Mouse (Mus musculus) hindbrain, embryonic 11.5 days (tissue): ENCODE measurements around the gene Ptpdc1. TPM values are rescaled to one million over a fixed set of nuclear protein-coding genes. Genes with fewer than 3 reads are reported as not detected.

Source experiments
- ATAC-seq: fragments of 200-750 bp; cut with Nextera tagmentation; 2 replicates; pipeline ENCODE4 v1.8.0; 2017; ENCODE audit warnings: mild to moderate bottlenecking, moderate TSS enrichment, moderate library complexity; ENCODE audit not compliant: low FRiP score
- DNase-seq: peaks from one replicate; pipeline ENCODE4 v3.0.0-alpha.2; 2015; ENCODE audit warnings: low spot score
- H3K27ac ChIP-seq: fragments of 300-500 bp; sonication (generic); 2 replicates; pipeline ENCODE4 v1.5.1; 2014; ENCODE audit warnings: mild to moderate bottlenecking, low read depth, low read length
- H3K27me3 ChIP-seq: fragments of 300-500 bp; sonication (generic); 2 replicates; pipeline ENCODE4 v1.6.1; 2014; ENCODE audit warnings: mild to moderate bottlenecking, low read length, moderate library complexity, mixed read lengths; ENCODE audit not compliant: control insufficient read depth, insufficient read depth
- H3K36me3 ChIP-seq: fragments of 300-500 bp; sonication (generic); 2 replicates; pipeline ENCODE4 v1.6.1; 2014; ENCODE audit warnings: mild to moderate bottlenecking, low read length, moderate library complexity, mixed read lengths; ENCODE audit not compliant: control insufficient read depth, insufficient read depth
- H3K4me1 ChIP-seq: fragments of 300-500 bp; sonication (generic); replicated peaks from 2 replicates; pipeline ENCODE4 v1.6.1; 2014; ENCODE audit warnings: low read length, mixed read lengths; ENCODE audit not compliant: control insufficient read depth, insufficient read depth
- H3K4me2 ChIP-seq: fragments of 300-500 bp; sonication (generic); replicated peaks from 2 replicates; pipeline ENCODE4 v1.6.1; 2014; ENCODE audit warnings: mild to moderate bottlenecking, low read depth, low read length
- H3K4me3 ChIP-seq: fragments of 300-500 bp; sonication (generic); 2 replicates; pipeline ENCODE4 v1.5.1; 2014; ENCODE audit warnings: low read depth, low read length
- H3K9ac ChIP-seq: fragments of 300-500 bp; sonication (generic); 2 replicates; pipeline ENCODE4 v1.6.1; 2014; ENCODE audit warnings: low read depth, low read length
- H3K9me3 ChIP-seq: fragments of 300-500 bp; sonication (generic); 2 replicates; pipeline ENCODE4 v1.6.1; 2016; ENCODE audit warnings: low read length; ENCODE audit not compliant: control insufficient read depth
- WGBS: fragments of 180-500 bp; shearing (Covaris S2); extraction: QIAGEN DNeasy Blood & Tissue Kit; methylation state at CpG from one replicate; pipeline ENCODE4 v1.1.7; 2014; 5-methylcytosine and 5-hydroxymethylcytosine counted together
- polyA plus RNA-seq: library from polyadenylated mRNA; unstranded; fragments of >200 nt; fragmentation: Nextera tagmentation; extraction: Ambion mirVana; gene quantifications from 2 replicates; pipeline ENCODE4 v1.2.1, GENCODE M21; 2014

The Ptpdc1 gene
- 12.2 and 12.5 TPM in 2 replicates for polyA plus RNA-seq

DNA sequence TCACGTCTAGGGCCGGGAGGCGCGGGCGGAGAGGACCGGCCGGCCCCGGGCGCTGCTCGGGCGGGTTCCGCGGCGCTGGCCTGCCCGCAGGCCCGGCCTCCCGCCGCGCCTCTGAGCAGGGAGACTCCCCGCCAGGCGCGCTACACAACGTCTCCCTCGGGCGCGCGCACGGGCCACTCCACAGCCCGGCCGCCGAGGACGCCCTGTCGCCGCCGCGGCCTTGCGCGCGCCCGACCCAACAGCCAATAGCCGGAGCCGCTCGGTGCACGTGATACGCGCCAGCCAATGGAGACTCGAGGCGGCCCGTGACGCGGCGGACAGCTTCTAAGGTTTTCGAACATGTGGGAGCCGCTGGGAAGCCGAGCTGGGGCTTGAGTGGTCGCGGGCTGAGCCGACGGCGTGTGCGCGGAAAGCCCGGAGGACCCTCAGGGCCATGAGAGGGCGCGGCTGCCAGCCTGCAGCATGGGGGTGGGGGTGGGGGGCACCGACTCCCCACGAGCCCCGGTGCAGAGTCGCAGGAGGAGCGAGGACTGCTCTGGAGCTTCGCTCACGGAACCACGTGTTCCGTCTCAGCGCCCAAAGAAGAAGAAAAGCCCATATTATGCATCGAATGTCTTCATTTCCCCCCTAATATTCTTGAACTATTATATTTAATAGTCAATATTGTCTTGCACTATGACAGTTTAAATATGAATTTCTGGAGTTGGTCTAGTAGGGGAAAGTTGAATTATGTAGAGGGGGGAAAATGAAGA is at the start of gene Ptpdc1:
Gene Ptpdc1 (minus strand): TSS at position 232 of the 752 bp plus-strand sequence.
- WGBS, result 2% methylated on average over 76 of the region's 76 CpGs
- peak within 1 kb of the TSS; percentile 78 for H3K4me2 ChIP-seq
- no peaks in the 10 kb centered on the region for H3K4me1 ChIP-seq
- no peaks in the 10 kb centered on the region for H3K36me3 ChIP-seq
- ATAC-seq (peak; percentile 99), DNase-seq (peak; percentile 97)
- H3K27ac ChIP-seq, result peak within 1 kb of the TSS; percentile 63
- no peaks in the 10 kb centered on the region for H3K27me3 ChIP-seq
- H3K4me3 ChIP-seq, result peak within 1 kb of the TSS; percentile 50
- peak within 1 kb of the TSS; percentile 67 for H3K9ac ChIP-seq
- H3K9me3 ChIP-seq, result no peaks in the 10 kb centered on the region

DNA sequence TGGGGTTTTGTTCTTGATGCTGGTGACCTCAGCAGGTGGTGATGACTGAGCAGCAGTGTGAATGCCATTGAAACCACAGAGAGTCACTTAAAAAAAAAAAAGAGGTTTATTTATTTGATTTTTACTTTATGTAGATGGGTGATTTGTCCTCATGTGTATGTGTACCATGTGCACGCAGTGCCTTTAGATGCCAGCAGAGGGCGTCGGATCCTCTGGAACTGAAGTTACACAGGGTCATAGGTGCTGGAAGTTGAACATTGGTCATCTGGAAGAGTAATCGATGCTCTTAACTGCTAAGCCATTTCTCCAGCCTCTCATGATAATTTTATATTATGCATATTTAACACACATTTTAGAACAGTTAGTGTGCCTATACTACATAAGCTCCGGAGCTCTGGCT is 49.1 kb upstream of the Ptpdc1 start:
- no peak overlapping the region for H3K9ac ChIP-seq
- H3K9me3 ChIP-seq, result no peaks in the 10 kb centered on the region
- H3K4me1 ChIP-seq, result no peaks in the 10 kb centered on the region
- ATAC-seq (no peak), DNase-seq (no peak)
- H3K27me3 ChIP-seq, result peaks cover 39% of the 10 kb centered on the region
- H3K36me3 ChIP-seq, result no peaks in the 10 kb centered on the region
- no peak overlapping the region for H3K4me3 ChIP-seq
- no peak overlapping the region for H3K27ac ChIP-seq
- 80% methylated on average over 5 of the region's 5 CpGs for WGBS
- H3K4me2 ChIP-seq, result no peak overlapping the region

DNA sequence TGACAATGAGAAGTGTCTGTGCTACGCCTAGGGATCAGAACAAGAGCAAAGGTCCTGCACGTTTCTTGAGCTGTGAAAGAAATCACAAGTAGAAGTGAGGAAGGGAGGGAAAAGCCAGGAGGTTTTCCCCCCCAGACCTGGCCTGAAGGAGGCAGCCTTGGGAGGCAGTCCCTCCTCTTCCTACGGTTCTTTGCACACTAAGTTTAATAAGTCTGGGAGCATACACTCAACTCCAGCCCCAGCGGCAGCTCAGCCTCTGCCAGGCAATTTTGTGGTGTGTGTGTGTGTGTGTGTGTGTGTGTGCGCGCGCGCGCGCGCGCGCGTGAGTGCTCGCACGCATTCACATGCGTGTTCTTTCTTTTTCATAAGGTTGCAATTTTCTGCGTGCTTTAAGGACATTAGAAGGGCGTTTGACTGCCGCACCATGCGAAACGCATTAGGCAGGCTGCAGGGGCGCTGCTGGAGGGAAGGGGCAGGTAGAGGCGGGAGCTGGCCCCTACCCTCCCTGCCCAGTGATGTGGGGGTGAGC is 46.9 kb upstream of the Ptpdc1 start:
- H3K4me1 ChIP-seq, result no peaks in the 10 kb centered on the region; the same call in 1 of the 2 replicates
- H3K4me3 ChIP-seq, result no peak overlapping the region
- DNase-seq (peak; percentile 36), ATAC-seq (no peak)
- no peaks in the 10 kb centered on the region for H3K36me3 ChIP-seq
- H3K27me3 ChIP-seq, result peaks cover 59% of the 10 kb centered on the region
- no peak overlapping the region for H3K4me2 ChIP-seq
- no peak overlapping the region for H3K9ac ChIP-seq
- H3K27ac ChIP-seq, result no peak overlapping the region
- H3K9me3 ChIP-seq, result no peaks in the 10 kb centered on the region
- 1% methylated on average over 24 of the region's 24 CpGs for WGBS

DNA sequence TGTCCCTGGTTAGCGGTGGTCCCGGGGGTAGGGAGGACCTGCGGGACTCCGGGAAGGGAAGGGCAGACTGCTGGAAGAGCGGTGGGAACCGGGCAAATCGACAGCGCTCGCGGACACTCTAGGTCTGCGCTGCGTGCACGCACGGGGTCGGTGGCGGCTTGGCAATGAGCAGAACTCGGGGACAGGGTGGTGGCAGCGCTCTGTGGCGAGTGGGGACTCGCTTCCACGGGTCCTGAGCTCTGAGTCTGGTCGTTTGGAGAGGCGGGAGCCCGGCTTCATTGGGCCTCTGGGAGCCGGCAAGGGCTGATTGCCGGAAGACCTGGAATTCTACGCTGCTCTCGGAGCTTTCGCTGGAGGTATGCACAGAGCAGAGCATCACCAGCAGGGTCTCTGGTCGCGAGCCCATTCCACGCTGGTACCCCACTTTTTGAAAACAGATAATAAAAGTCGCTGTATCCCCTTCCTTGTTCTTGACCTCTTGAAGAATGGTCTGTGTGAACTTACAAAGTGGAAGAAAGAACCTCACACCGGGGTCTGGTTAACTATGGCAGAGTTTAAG is 43.6 kb upstream of the Ptpdc1 start:
- Histone ChIP-seq H3K27me3 (peaks cover 83% of the 10 kb centered on the region), H3K36me3 (no peaks in the 10 kb centered on the region), H3K4me2 (peak overlapping the region; percentile 20; the same call in 1 of the 2 replicates), H3K4me1 (peaks cover 4% of the 10 kb centered on the region; the same call in 1 of the 2 replicates), H3K9me3 (no peaks in the 10 kb centered on the region), H3K9ac (no peak overlapping the region), H3K4me3 (0 out of 2 replicates have a peak overlapping the region, but pooled peaks have one; percentile 8), H3K27ac (no peak overlapping the region)
- peak; percentile 59 for DNase-seq
- ATAC-seq, result no peak
- WGBS, result under 1% methylated on average over 33 of the region's 34 CpGs

DNA sequence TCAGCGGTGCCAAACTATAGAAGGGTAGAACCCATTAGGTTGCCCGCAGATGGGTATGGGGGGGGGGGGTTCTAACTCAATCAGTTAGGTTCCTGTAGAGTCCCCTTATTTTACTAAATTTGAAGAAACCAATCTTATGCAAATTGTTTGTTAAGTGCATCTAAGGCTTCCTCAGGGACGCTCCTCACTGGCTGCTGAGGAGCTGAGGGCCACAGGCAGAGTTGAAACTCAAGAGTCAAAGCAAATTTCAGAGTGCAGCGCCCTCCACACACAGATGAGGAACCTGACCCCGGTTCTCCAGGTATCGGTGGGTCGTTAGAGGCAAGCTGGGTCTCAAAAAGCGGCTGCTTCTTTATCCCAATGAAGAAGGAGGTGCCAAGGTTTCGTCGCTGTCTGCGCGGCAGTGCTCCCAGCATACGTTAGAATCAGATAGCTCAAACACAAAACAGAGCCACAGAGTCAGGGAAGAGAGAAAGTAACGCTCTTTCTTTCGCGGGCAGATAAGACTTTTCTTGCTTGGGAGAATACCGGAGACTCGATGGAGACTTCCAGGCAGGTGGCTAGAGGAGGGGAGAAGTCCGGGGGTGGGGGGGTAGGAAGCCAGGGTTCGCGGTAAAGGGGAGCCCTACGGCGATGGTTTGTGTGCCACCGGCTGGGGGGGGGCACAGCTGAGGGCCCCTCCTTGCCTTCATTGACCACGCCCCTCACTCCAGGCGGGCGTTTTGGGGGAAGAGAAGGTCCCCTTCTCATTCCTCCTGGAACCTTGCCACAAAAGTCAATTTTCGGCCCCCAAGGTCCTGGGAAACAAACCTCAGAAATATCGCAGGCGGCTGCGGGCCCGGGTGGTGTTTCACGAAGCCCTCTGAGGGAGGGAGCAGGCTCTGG is 42.9 kb upstream of the Ptpdc1 start:
- Histone ChIP-seq H3K9me3 (no peaks in the 10 kb centered on the region), H3K27ac (no peak overlapping the region), H3K4me3 (0 out of 2 replicates have a peak overlapping the region, but pooled peaks have one; percentile 8), H3K27me3 (peaks cover 88% of the 10 kb centered on the region), H3K4me1 (peaks cover 4% of the 10 kb centered on the region; the same call in 1 of the 2 replicates), H3K9ac (no peak overlapping the region), H3K36me3 (no peaks in the 10 kb centered on the region), H3K4me2 (0 out of 2 replicates have a peak overlapping the region, but pooled peaks have one; percentile 20)
- ATAC-seq (no peak), DNase-seq (peak; percentile 54)
- under 1% methylated on average over 33 of the region's 33 CpGs for WGBS

DNA sequence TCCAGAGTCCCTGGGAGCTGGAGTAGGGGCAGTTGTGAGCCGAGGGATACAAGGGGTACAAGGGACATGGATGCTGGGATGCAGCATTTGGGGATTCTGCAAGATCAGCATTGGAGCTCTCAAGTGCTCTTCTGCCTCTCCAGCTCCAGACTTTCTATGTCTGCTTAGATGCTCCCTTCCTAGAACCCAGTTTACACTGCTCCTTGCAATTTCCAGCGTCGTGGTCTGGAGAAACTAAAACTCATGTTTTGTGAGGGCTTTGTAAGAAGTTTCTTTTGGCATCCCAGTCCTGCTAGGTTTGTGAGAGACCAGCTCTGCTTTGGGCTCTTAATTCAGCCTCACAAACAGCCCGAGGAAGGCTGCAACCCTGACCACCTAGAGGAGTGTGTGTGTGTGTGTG is 42.0 kb upstream of the Ptpdc1 start:
- H3K4me2 ChIP-seq, result no peak overlapping the region
- peaks cover 87% of the 10 kb centered on the region for H3K27me3 ChIP-seq
- ATAC-seq (no peak), DNase-seq (peak; percentile 51)
- no peaks in the 10 kb centered on the region for H3K9me3 ChIP-seq
- H3K4me3 ChIP-seq, result no peak overlapping the region
- no peaks in the 10 kb centered on the region for H3K36me3 ChIP-seq
- H3K27ac ChIP-seq, result no peak overlapping the region
- 3% methylated on average over 4 of the region's 4 CpGs for WGBS
- peaks cover 9% of the 10 kb centered on the region for H3K4me1 ChIP-seq
- no peak overlapping the region for H3K9ac ChIP-seq

DNA sequence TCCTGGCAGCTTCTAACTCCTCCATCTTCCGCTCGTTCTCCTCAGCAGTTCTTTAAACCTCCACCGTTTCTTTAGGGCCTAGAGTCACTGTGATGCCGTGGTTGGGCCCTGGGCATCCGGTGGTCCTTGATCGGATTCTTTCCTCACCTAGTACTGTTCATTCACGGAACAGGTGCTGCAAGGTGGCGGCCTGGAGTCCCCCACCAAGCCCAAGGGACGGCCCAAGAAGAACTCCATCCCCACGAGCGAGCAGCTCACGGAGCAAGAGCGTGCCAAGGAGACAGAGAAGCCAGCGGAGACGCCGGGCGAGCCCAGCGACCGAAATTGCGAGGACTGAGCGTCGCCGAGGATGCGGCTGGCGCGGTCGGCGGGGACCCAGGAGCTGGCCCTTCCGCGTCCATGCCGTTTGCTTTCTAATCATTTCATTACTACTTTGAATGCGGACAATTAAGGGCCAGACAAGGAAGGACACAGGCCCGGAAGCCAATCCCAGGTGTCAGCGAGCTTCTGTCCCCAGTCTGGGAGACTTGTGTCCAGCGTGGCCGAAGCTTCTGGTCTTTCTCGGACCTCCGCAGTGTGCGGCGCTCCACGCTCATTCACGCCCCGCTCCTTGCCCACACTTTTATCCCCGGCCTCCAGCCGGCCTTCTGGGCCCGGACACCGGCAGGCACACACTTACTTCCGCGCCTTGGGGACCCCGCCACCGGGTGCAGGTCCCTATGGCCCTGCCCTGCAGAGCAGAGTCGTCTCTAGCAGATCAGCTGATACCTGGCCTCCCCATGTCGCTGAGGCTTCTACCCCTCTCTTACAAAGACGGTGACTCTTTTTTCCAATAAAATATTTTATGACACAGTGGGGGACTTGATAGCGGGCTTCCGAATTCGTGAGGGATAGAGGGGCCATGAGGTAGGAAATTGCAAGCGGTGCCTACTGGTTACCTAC is 40.5 kb upstream of the Ptpdc1 start:
- Histone ChIP-seq H3K9ac (no peak overlapping the region), H3K9me3 (no peaks in the 10 kb centered on the region), H3K4me3 (no peak overlapping the region), H3K27ac (no peak overlapping the region), H3K4me1 (peaks cover 9% of the 10 kb centered on the region), H3K36me3 (no peaks in the 10 kb centered on the region), H3K27me3 (peaks cover 90% of the 10 kb centered on the region), H3K4me2 (no peak overlapping the region)
- ATAC-seq, result no peak
- 1% methylated on average over 58 of the region's 58 CpGs for WGBS
- no peak for DNase-seq
